Mouse (Mus musculus) gonadal fat pad, adult 2 months (tissue): ENCODE results near the gene Glra1. TPM values are rescaled to one million over a fixed set of nuclear protein-coding genes. Genes with fewer than 3 reads are reported as not detected.

ENCODE experiments used
- DNase-seq: peaks from one replicate; pipeline ENCODE4 v3.0.0-alpha.2; 2012; ENCODE audit warnings: low read depth
- polyA plus RNA-seq: library from polyadenylated mRNA; depleted of rRNA; stranded (reverse); fragments of >200 nt; gene quantifications from 2 replicates; pipeline ENCODE4 v1.2.3, GENCODE M21; 2012

The Glra1 gene
- polyA plus RNA-seq, 1 experiment, result not detected

DNA sequence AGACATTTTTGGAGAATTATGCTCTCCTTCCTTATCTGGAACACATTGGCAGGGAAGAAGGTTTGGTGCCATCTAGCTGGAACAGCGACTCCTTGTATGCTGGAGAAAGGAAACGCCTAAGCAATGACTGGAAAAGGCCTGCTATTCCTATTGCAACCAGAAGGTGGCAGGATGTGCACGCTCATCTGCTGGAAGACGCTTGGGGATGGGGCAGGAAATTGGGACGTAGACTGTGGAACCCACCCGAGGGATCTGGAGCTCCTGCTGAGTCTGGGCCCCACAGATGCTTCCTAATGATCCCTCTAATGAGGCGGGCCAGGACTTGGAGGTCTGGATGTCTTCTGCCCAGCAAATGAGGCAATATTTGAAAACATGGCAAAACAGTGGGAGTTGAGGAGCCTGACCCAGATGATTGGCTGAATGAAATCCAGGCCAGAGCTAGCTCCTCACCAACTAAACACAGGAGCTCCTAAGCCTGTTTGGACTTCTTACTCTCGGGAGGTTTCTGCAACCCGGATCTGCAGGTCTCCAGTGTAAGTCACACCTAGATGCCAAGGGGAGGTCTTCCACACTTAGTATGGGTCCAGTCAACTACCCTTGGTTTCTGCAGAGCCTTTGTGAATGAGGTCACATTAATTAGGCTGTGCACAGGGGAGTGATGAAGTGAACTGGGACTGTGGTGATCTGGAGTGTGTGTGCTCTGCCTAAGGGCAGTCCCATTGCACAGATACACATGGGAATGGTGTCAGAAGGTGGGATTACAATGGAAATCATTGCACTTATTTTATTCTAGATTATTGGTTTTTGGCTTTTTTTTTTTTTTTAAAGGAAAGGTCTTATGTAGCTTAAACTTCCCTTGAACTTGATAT is 89.0 kb downstream of the Glra1 start:
- no peak for DNase-seq

DNA sequence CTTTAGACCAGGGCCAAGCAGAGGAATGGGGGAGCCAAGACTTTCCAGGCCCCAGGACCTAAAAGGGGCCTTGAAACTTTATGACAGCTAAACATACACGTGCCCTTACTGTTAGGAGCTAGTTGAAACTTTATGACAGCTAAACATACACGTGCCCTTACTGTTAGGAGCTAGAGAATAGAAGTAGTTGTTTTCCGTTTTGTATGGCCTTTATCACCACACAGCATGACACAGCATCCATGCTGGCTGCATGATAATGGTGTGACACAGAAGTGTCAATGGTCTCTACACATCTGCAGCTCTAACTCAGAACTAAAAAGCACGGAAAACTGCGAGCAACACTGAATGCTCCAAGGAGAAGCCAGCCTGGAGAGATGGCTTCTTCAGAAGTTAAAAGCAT is 90.3 kb downstream of the Glra1 start:
- DNase-seq, result no peak

DNA sequence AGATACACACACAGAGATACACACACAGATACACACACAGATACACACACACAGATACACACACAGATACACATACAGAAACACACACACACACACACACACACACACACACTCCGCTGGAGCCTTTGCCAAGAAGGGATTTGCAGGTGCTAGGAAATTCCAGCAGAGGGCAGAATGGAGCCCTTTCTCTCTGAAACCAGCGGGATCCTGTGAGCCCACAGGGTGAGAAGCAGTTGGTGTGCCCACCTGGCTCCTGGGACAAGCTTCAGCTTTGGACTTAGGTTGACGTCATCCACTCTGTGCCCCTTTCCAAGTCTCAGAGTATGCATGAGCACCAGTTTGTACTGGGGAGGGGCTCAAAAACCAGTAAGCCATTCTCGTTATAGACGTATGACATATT is 96.6 kb downstream of the Glra1 start:
- no peak for DNase-seq

GRCm38 (mm10) chr11:55505485-55505884 is 102.5 kb downstream of the Glra1 start:
- no peak for DNase-seq

- no peak for DNase-seq
Observed at GRCm38 (mm10) chr11:55502886-55503285, 105.1 kb downstream of the Glra1 start.

- no peak for DNase-seq
Observed at GRCm38 (mm10) chr11:55501955-55502531, 106.0 kb downstream of the Glra1 start.

DNA sequence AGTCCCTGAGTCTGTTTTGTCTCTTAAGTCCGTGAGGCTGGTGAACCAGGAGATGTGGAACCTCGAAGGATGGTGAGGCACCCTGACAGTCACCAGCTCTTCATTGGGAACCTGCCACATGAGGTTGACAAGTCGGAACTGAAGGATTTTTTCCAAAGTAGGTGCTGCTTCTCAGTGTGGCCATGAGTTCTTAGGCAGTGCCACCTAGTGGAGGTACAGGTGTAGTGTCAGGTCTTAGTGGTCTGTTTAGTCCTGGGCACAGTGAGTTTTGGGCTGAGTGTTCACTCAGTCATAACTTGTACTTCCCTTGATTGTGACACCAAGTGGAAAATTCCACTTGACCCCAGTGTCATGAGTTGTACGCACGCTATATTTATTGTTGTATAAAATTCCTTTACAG is 110.1 kb downstream of the Glra1 start:
- DNase-seq, result no peak

DNA sequence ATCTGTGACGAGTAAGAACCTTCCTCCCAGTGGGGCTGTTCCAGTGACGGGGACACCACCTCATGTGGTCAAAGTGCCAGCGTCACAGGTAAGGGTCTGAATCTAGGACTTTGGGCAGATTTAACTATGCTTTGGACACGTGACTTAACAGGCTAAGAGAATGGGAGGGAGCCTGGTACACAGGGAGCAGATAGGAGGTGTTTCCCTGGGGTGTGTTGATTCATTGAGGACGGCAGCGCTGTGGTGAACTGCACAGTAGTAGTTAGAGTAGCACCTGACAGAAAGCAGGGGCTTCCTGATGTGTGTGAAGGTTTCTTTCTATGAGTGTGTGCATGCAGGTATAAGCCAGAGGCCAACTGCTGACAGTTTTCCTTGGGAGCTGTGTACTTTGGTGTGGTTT is 111.8 kb downstream of the Glra1 start:
- no peak for DNase-seq

DNA sequence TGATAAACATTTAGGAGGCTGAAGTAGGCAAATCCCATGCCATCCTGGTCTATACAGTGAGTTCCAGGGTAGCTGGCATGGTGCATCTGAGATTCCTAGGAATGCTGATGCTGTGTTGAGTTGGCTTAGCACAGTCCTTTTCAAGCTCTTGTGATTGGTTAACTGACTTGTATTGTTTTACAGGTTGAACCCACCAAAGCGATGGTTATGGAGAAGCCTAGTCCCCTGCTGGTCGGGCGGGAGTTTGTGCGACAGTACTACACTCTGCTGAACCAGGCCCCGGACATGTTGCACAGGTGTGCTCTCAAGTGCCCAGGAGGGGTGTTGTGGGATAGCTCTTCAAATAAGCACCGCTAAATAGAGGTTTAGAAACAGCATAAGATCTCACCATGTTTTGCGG is 122.6 kb downstream of the Glra1 start:
- no peak for DNase-seq

- no peak for DNase-seq
Observed at GRCm38 (mm10) chr11:55473219-55473618, 134.8 kb downstream of the Glra1 start.

GRCm38 (mm10) chr11:55471467-55471866 is 136.5 kb downstream of the Glra1 start:
- DNase-seq, result no peak

DNA sequence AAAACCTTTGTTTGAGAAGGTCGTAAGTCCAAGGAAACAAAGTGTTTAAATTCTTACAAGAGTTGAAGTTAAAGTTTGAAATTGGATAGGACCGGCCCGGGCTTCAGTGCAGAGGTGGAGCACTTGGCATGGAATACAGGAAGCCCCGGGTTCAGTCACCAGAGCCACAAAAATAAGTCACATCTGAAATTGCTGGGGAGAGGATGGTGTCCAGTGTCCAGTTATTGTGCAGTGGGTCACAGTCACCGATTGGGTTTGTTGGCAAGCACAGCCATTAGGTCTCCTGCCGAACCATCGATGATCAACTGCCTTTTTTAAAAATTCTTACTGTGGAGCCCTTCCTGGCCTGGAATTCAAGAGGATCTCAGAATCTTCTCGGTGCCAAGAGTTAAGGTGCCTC is 137.2 kb downstream of the Glra1 start:
- no peak for DNase-seq

DNA sequence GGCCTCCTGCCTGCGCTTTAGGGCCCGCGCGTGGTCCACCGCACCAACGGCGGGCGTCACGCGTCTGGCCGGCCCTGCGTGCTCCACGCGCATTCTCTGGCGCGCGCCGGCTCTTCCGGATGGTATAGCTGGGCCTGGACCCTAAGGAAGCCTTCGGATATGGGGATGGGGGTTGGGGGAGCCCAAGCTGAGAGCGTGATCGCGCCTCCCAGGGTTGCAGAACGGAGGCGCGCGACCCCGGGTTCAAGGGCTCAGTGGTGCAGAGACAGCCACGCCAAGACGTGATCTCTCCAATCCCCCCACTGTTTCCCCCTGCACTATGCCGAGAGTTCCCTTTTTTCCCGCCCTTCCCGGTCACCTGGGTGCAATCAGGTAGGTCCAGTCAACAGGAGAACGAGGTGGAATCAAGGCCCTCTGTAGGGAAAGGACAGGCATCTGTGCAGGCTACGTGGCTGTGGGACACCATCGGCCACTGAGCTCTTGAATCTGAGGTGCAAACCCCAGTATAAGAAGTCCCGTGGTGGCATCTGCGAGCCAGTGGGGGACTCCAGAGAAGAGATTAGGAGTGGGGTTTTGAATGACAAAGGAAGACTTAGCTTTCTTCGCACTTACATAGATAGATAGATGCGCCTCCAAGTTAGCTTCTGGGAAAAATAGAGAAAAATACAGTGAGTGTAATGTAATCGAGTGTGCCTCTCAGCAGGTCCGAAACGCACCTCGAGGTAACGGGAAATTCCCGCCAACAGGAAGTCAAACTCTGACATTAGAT is 137.9 kb downstream of the Glra1 start:
- no peak for DNase-seq

GRCm38 (mm10) chr11:55469048-55469843 is 138.8 kb downstream of the Glra1 start, which contains the start of gene G3bp1:
TSS of gene G3bp1 (plus strand) at chr11:55469685.
- DNase-seq, result peak; percentile 99

GRCm38 (mm10) chr11:55468611-55469047 is 139.4 kb downstream of the Glra1 start:
- DNase-seq, result no peak

GRCm38 (mm10) chr11:55468012-55468411 is 140.0 kb downstream of the Glra1 start:
- no peak for DNase-seq

DNA sequence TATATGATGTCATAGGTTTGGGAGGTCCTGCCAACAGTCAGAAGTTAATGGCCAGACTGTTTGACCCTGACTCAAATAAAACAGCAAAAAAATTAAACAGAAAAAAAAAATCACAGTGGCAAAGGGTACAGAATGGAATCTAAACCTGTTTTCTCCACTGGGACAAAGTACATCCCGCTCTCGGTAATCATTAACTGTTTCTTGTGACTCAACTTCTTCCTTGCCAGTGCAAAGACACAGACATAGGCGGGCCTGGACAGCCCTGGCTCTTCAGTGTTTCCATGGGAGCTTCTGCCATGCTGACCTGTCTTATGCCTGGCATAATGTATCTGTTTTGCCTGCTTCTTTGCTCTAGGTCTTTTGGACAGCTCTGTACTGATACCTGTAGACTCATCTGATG is 142.8 kb downstream of the Glra1 start:
- DNase-seq, result no peak

DNA sequence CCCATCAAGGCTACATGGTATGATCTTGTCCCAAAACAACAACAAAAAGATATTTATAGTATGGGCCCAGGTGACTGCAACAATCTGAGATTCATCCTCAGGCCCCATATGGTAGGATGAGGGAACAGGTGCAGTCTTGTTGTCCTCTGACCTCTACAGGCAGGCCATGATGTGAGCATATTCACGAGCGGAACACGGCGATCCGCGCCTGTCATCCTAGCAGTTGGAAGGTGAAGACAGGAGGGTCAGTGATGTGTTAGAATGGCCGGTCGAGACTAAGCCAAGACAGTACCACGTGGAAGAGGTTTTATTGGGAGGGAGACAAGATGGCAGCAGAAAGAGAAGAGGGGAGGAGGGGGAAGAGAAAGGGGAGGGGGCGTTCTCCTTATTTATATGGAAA is 143.3 kb downstream of the Glra1 start:
- no peak for DNase-seq
